Mouse (Mus musculus): ENCODE results near the gene Ubox5. TPM values are rescaled to one million over a fixed set of nuclear protein-coding genes. Genes with fewer than 3 reads are reported as not detected.

Gene Ubox5
- polyA plus RNA-seq, 2 experiments, result 11.8 to 14.3 TPM

DNA sequence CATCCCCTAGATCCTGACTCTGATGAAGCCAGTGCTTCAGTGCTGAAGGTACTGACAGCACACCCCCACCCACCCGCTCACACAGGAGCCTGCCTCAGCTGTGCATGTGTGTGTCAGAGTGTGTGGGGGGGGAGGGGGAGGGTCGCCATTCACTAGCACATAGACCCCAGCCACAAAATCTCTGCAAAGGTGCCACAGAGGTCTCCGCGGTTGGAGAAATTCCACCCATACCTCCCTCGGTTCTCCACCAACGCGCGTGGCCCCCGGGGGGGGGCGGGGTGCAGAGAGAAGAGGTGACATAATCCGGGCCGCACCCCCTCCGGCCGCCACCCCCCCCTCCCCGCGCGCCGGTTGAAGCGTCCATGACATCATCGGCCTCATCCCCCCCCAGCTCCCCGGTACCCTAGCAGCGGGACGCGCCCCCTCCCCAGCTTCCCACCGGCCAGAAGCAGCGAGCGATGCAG lies 12.4 kb upstream of the Ubox5 start:
- H3K4me3 ChIP-seq (replicated peaks; ENCODE audit: low read length), result peak overlapping the region; percentile 71
- no peak for TF ChIP-seq POLR2A (IDR thresholded peaks at IDR 0.05; ENCODE audit: borderline replicate concordance, extremely low read depth, insufficient read depth, insufficient read length)

DNA sequence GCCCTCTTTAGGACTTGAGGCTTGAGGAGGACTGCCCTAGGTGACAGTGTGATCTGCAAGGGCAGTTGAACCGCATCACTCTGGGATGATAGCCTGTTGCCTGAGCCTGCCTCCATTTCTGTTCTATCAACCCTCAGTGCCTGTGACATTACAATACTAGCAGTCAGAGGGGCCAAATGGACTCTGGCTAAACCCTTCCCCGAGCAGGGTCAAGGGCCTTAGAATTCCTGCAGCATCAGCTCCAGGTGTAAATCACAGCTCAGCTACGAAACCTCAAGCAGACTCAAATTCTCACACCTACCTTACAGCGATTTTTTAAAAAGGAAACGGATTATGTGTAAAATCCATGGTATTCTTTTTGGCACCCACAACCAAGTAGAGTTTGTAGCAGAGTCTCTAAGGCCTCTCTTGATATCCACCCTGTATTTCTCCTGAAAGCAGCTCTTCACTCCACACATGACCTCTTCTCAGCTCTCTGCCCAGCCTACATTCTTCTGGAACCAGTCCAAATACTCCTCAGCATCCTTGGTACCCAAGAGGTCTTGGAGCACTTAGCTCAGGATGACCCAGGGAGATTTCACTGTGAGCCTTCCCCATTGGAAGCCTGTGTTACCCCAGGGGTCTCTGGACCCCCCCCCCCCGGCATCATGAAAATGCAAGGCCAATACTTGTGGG lies 11.7 kb upstream of the Ubox5 start:
- Histone ChIP-seq H3K4me2 (replicated peaks; ENCODE audit: low read depth, low read length, severe bottlenecking) (peak overlapping the region; percentile 97), H3K4me3 (replicated peaks; ENCODE audit: low read length) (peak overlapping the region; percentile 71), H3K4me1 (ENCODE audit: control insufficient read depth, insufficient read depth, low read length) (peaks cover 11% of the 10 kb centered on the region; the same call in 1 of the 2 replicates), H3K9ac (ENCODE audit: low read depth, low read length, severe bottlenecking) (no peak overlapping the region), H3K27ac (replicated peaks; ENCODE audit: low read depth, low read length) (no peak overlapping the region), H3K9me3 (ENCODE audit: control insufficient read depth, low read length) (no peaks in the 10 kb centered on the region), H3K27me3 (ENCODE audit: control insufficient read depth, insufficient read depth, low read length) (peaks cover 11% of the 10 kb centered on the region; the same call in 1 of the 2 replicates), H3K36me3 (ENCODE audit: control insufficient read depth, insufficient read depth, low read length) (no peaks in the 10 kb centered on the region; the same call in 1 of the 2 replicates)
- no peak for DNase-seq (ENCODE audit: low spot score)
- no peak for ATAC-seq (ENCODE audit: low FRiP score, low read depth)
- TF ChIP-seq POLR2A (IDR thresholded peaks at IDR 0.05; ENCODE audit: borderline replicate concordance, extremely low read depth, insufficient read depth, insufficient read length), result no peak
- WGBS, result 46% methylated on average over 6 of the region's 6 CpGs

More for the DNA sequence above, 12.4 kb upstream of the Ubox5 start:
- Histone ChIP-seq H3K9ac (ENCODE audit: low read depth, low read length, severe bottlenecking) (peak overlapping the region; percentile 68), H3K36me3 (ENCODE audit: control insufficient read depth, insufficient read depth, low read length) (no peaks in the 10 kb centered on the region), H3K27me3 (ENCODE audit: control insufficient read depth, insufficient read depth, low read length) (peaks cover 3% of the 10 kb centered on the region; the same call in 1 of the 2 replicates), H3K27ac (replicated peaks; ENCODE audit: low read depth, low read length) (0 out of 2 replicates have a peak overlapping the region, but pooled peaks have one; percentile 38), H3K4me1 (ENCODE audit: control insufficient read depth, insufficient read depth, low read length) (peaks cover 11% of the 10 kb centered on the region; the same call in 1 of the 2 replicates), H3K4me2 (replicated peaks; ENCODE audit: low read depth, low read length, severe bottlenecking) (peak overlapping the region; percentile 97), H3K9me3 (ENCODE audit: control insufficient read depth, low read length) (no peaks in the 10 kb centered on the region)
- WGBS, result 0% methylated on average over 19 of the region's 27 CpGs
- DNase-seq (ENCODE audit: low spot score) (no peak), ATAC-seq (ENCODE audit: low FRiP score, low read depth) (peak; percentile 70; the same call in 1 of the 2 replicates)

DNA sequence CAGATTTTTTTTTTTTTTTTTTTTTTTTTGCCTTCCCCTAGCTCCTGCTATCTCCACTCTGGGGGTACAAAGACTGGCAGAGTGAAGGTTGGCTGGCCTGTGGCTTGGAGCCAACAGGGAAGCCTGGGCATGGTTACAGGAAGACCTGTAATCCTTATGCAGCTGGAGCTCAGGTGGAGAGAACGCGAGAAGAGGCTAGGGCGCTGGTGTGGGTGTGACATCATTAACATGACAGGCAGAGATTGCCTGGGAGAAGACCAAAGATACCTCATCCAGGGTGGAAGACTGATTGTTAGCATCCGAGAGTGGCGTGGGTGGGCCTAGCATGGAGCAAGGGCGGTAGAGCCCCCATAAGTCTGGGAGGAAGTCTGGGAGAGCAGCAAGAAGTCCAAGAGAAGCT lies 9.4 kb upstream of the Ubox5 start:
- Histone ChIP-seq H3K4me2 (replicated peaks; ENCODE audit: low read depth, low read length, severe bottlenecking) (no peak overlapping the region), H3K9ac (ENCODE audit: low read depth, low read length, severe bottlenecking) (no peak overlapping the region), H3K36me3 (ENCODE audit: control insufficient read depth, insufficient read depth, low read length) (no peaks in the 10 kb centered on the region; the same call in 1 of the 2 replicates), H3K4me1 (ENCODE audit: control insufficient read depth, insufficient read depth, low read length) (peaks cover 24% of the 10 kb centered on the region), H3K27me3 (ENCODE audit: control insufficient read depth, insufficient read depth, low read length) (peaks cover 29% of the 10 kb centered on the region), H3K27ac (replicated peaks; ENCODE audit: low read depth, low read length) (no peak overlapping the region), H3K9me3 (ENCODE audit: control insufficient read depth, low read length) (no peaks in the 10 kb centered on the region), H3K4me3 (replicated peaks; ENCODE audit: low read length) (no peak overlapping the region)
- ATAC-seq (ENCODE audit: low FRiP score, low read depth), result no peak
- TF ChIP-seq POLR2A (IDR thresholded peaks at IDR 0.05; ENCODE audit: borderline replicate concordance, extremely low read depth, insufficient read depth, insufficient read length), result no peak
- 74% methylated on average over 6 of the region's 6 CpGs for WGBS
- no peak for DNase-seq (ENCODE audit: low spot score)

DNA sequence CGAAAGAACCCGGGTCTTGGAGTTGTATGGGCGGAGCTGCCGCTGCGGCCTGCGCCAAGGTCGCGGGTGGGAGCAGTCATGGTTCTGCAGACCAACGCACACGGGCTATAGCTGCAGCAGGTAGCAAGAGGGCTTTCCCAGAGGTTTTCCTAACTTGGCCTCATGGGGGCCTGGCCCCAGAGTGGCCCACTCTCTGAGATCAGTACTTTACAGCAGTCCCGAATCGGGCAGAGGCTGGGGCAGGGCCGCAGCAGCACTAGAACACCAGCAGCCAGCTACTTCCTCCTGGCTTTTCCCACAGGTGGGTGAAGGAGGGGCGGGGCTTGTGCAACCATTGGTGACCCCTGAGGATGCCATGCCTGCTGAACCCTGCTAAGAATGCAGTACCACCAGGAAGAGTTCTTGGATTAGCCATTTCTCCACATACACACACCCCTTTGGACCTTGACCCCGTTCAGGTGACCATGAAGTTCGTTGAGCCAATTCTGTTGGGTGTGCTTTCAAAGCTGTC lies 8.3 kb upstream of the Ubox5 start:
- Histone ChIP-seq H3K9ac (ENCODE audit: low read depth, low read length, severe bottlenecking) (no peak overlapping the region), H3K4me3 (replicated peaks; ENCODE audit: low read length) (no peak overlapping the region), H3K9me3 (ENCODE audit: control insufficient read depth, low read length) (no peaks in the 10 kb centered on the region), H3K4me1 (ENCODE audit: control insufficient read depth, insufficient read depth, low read length) (peaks cover 24% of the 10 kb centered on the region), H3K4me2 (replicated peaks; ENCODE audit: low read depth, low read length, severe bottlenecking) (no peak overlapping the region), H3K27ac (replicated peaks; ENCODE audit: low read depth, low read length) (no peak overlapping the region), H3K36me3 (ENCODE audit: control insufficient read depth, insufficient read depth, low read length) (no peaks in the 10 kb centered on the region; the same call in 1 of the 2 replicates), H3K27me3 (ENCODE audit: control insufficient read depth, insufficient read depth, low read length) (peaks cover 30% of the 10 kb centered on the region)
- WGBS, result 26% methylated on average over 16 of the region's 16 CpGs
- no peak for DNase-seq (ENCODE audit: low spot score)
- no peak for TF ChIP-seq POLR2A (IDR thresholded peaks at IDR 0.05; ENCODE audit: borderline replicate concordance, extremely low read depth, insufficient read depth, insufficient read length)
- no peak for ATAC-seq (ENCODE audit: low FRiP score, low read depth)

DNA sequence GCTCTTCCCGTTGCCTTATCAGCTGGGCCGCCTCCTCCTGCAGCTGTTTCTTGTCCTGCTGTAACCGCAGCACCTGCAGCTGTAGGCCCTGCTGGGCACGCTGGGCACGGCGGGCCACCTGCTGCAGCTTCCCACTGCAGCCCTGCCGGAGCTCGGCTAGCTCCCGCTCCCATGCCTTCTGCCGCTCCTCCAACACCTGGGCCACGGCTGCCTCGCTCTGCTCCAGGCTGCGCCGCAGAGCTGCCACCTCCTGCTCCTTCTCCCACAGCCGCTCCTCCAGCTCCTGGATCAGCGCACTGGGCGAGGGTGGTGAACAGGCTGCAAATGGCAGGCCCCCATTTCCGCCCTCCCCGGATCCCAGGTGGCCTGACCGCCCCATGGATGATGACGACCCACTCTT lies 6.0 kb upstream of the Ubox5 start:
- Histone ChIP-seq H3K4me1 (ENCODE audit: control insufficient read depth, insufficient read depth, low read length) (peaks cover 12% of the 10 kb centered on the region), H3K27me3 (ENCODE audit: control insufficient read depth, insufficient read depth, low read length) (peaks cover 30% of the 10 kb centered on the region), H3K9ac (ENCODE audit: low read depth, low read length, severe bottlenecking) (0 out of 2 replicates have a peak overlapping the region, but pooled peaks have one; percentile 49), H3K36me3 (ENCODE audit: control insufficient read depth, insufficient read depth, low read length) (no peaks in the 10 kb centered on the region; the same call in 1 of the 2 replicates), H3K4me2 (replicated peaks; ENCODE audit: low read depth, low read length, severe bottlenecking) (peak overlapping the region; percentile 82; the same call in 1 of the 2 replicates), H3K9me3 (ENCODE audit: control insufficient read depth, low read length) (no peaks in the 10 kb centered on the region), H3K27ac (replicated peaks; ENCODE audit: low read depth, low read length) (no peak overlapping the region), H3K4me3 (replicated peaks; ENCODE audit: low read length) (peak overlapping the region; percentile 42)
- no peak for TF ChIP-seq POLR2A (IDR thresholded peaks at IDR 0.05; ENCODE audit: borderline replicate concordance, extremely low read depth, insufficient read depth, insufficient read length)
- WGBS, result 19% methylated on average over 18 of the region's 21 CpGs
- no peak for DNase-seq (ENCODE audit: low spot score)
- ATAC-seq (ENCODE audit: low FRiP score, low read depth), result 0 out of 2 replicates have a peak, but pooled peaks have one; percentile 24
